Mouse (Mus musculus) megakaryocyte-erythroid progenitor cell, adult 5 weeks (primary cell): ENCODE measurements around the gene Morn5. TPM values are rescaled to one million over a fixed set of nuclear protein-coding genes. Genes with fewer than 3 reads are reported as not detected.

Source experiments
- polyA plus RNA-seq: library from polyadenylated mRNA; stranded (reverse); fragments of >175 nt; gene quantifications from 2 replicates; pipeline ENCODE4 v1.2.3, GENCODE M21; 2012

Morn5 gene
- polyA plus RNA-seq: not detected in 2 replicates

GRCm38 (mm10) chr2:36048748-36049566, at the start of gene Morn5, which contains the start of gene Ndufa8:
Gene Morn5, plus strand, starts transcription at chr2:36049458.
Gene Ndufa8, minus strand, starts transcription at chr2:36049406.

GRCm38 (mm10) chr2:36104956-36105741, 55.9 kb downstream of the Morn5 start, which contains the start of gene Lhx6:
Gene Lhx6, minus strand, starts transcription at chr2:36105408.

Other genes starting within 250 kb of the Morn5 start
- 0.51 and 0.76 TPM in 2 replicates for gene Ttll11, start 69.5 kb upstream of the Morn5 start, polyA plus RNA-seq
- 63.3 and 68.7 TPM in 2 replicates for gene Ndufa8, start 52 bp upstream of the Morn5 start, polyA plus RNA-seq
- 0.04 and 0.16 TPM in 2 replicates for gene Lhx6, start 56.0 kb downstream of the Morn5 start, polyA plus RNA-seq
- gene Mrrf, start 86.9 kb downstream of the Morn5 start, polyA plus RNA-seq: 1.3 and 1.9 TPM in 2 replicates
- gene Rbm18, start 87.3 kb downstream of the Morn5 start, polyA plus RNA-seq: 9.6 and 13.3 TPM in 2 replicates
- 13.7 and 18.6 TPM in 2 replicates for gene Ptgs1, start 181.0 kb downstream of the Morn5 start, polyA plus RNA-seq